Mouse (Mus musculus) stomach, embryonic 16.5 days (tissue): Measurements from ENCODE around the gene Kcnk4. TPM values are rescaled to one million over a fixed set of nuclear protein-coding genes. Genes with fewer than 3 reads are reported as not detected.

ENCODE experiments used
- ATAC-seq: fragments of 200-750 bp; cut with Nextera tagmentation; 2 replicates; pipeline ENCODE4 v1.8.0; 2017; ENCODE audit warnings: moderate number of reproducible peaks, moderate TSS enrichment; ENCODE audit not compliant: insufficient read depth, low FRiP score
- H3K27ac ChIP-seq: fragments of 300-500 bp; sonication (generic); 2 replicates; pipeline ENCODE4 v1.5.1; 2014; ENCODE audit warnings: low read length
- H3K27me3 ChIP-seq: fragments of 300-500 bp; sonication (generic); 2 replicates; pipeline ENCODE4 v1.6.1; 2014; ENCODE audit warnings: low read length, control low read depth, mixed read lengths; ENCODE audit not compliant: control insufficient read depth, insufficient read depth
- H3K36me3 ChIP-seq: fragments of 300-500 bp; sonication (generic); 2 replicates; pipeline ENCODE4 v1.6.1; 2014; ENCODE audit warnings: low read length; ENCODE audit not compliant: control insufficient read depth, insufficient read depth
- H3K4me1 ChIP-seq: fragments of 300-500 bp; sonication (generic); 2 replicates; pipeline ENCODE4 v1.6.1; 2014; ENCODE audit warnings: low read length, control low read depth, mixed read lengths; ENCODE audit not compliant: control insufficient read depth, insufficient read depth
- H3K4me2 ChIP-seq: fragments of 300-500 bp; sonication (generic); 2 replicates; pipeline ENCODE4 v1.6.1; 2014; ENCODE audit warnings: low read depth, low read length, mixed read lengths
- H3K4me3 ChIP-seq: fragments of 300-500 bp; sonication (generic); replicated peaks from 2 replicates; pipeline ENCODE4 v1.5.1; 2014; ENCODE audit warnings: mild to moderate bottlenecking, low read length
- H3K9ac ChIP-seq: fragments of 300-500 bp; sonication (generic); 2 replicates; pipeline ENCODE4 v1.6.1; 2014; ENCODE audit warnings: low read length
- H3K9me3 ChIP-seq: fragments of 300-500 bp; sonication (generic); replicated peaks from 2 replicates; pipeline ENCODE4 v1.6.1; 2016; ENCODE audit warnings: low read length, control low read depth; ENCODE audit not compliant: control insufficient read depth
- WGBS: fragments of 180-500 bp; shearing (Covaris S2); extraction: QIAGEN DNeasy Blood & Tissue Kit; methylation state at CpG from one replicate; pipeline ENCODE4 v1.1.7; 2014; 5-methylcytosine and 5-hydroxymethylcytosine counted together
- polyA plus RNA-seq: library from polyadenylated mRNA; unstranded; fragments of >200 nt; fragmentation: Nextera tagmentation; extraction: Ambion mirVana; gene quantifications from 2 replicates; pipeline ENCODE4 v1.2.1, GENCODE M21; 2015

The Kcnk4 gene
- polyA plus RNA-seq, 1 experiment from 2014 or later, result 0.68 TPM

GRCm38 (mm10) chr19:6950613-6951153, 16.4 kb upstream of the Kcnk4 start:
- Histone ChIP-seq H3K27ac (peak overlapping the region; percentile 98), H3K9ac (peak overlapping the region; percentile 82), H3K4me3 (peak overlapping the region; percentile 68), H3K4me1 (peaks cover 27% of the 10 kb centered on the region), H3K4me2 (peak overlapping the region; percentile 62), H3K27me3 (no peaks in the 10 kb centered on the region), H3K9me3 (no peaks in the 10 kb centered on the region), H3K36me3 (peaks cover 9% of the 10 kb centered on the region)
- under 1% methylated on average over 28 of the region's 28 CpGs for WGBS
- peak; percentile 35; the same call in 1 of the 2 replicates for ATAC-seq

GRCm38 (mm10) chr19:6949951-6950350, 15.6 kb upstream of the Kcnk4 start:
- no peak for ATAC-seq
- Histone ChIP-seq H3K27me3 (no peaks in the 10 kb centered on the region), H3K4me1 (peaks cover 27% of the 10 kb centered on the region), H3K4me3 (peak overlapping the region; percentile 68), H3K9ac (peak overlapping the region; percentile 82), H3K27ac (peak overlapping the region; percentile 98), H3K9me3 (no peaks in the 10 kb centered on the region), H3K4me2 (peak overlapping the region; percentile 62), H3K36me3 (peaks cover 2% of the 10 kb centered on the region)
- WGBS, result 51% methylated on average over 5 of the region's 5 CpGs

GRCm38 (mm10) chr19:6949532-6949931, 15.2 kb upstream of the Kcnk4 start:
- no peak for ATAC-seq
- peak overlapping the region; percentile 62; the same call in 1 of the 2 replicates for H3K4me2 ChIP-seq
- H3K4me1 ChIP-seq, result peaks cover 27% of the 10 kb centered on the region
- H3K9ac ChIP-seq, result peak overlapping the region; percentile 20; the same call in 1 of the 2 replicates
- H3K36me3 ChIP-seq, result no peaks in the 10 kb centered on the region; the same call in 1 of the 2 replicates
- H3K9me3 ChIP-seq, result no peaks in the 10 kb centered on the region
- H3K4me3 ChIP-seq, result no peak overlapping the region
- no peaks in the 10 kb centered on the region for H3K27me3 ChIP-seq
- peak overlapping the region; percentile 98 for H3K27ac ChIP-seq
- WGBS, result 85% methylated on average over 5 of the region's 5 CpGs

GRCm38 (mm10) chr19:6948186-6948585, 13.9 kb upstream of the Kcnk4 start:
- Histone ChIP-seq H3K4me2 (no peak overlapping the region), H3K9ac (no peak overlapping the region), H3K27ac (no peak overlapping the region), H3K36me3 (no peaks in the 10 kb centered on the region), H3K4me1 (peaks cover 29% of the 10 kb centered on the region), H3K4me3 (no peak overlapping the region), H3K27me3 (no peaks in the 10 kb centered on the region), H3K9me3 (no peaks in the 10 kb centered on the region)
- WGBS, result 74% methylated on average over 4 of the region's 4 CpGs
- ATAC-seq, result no peak

GRCm38 (mm10) chr19:6947742-6948141, 13.4 kb upstream of the Kcnk4 start:
- Histone ChIP-seq H3K27me3 (no peaks in the 10 kb centered on the region), H3K36me3 (no peaks in the 10 kb centered on the region), H3K4me3 (no peak overlapping the region), H3K9me3 (no peaks in the 10 kb centered on the region), H3K4me1 (peaks cover 29% of the 10 kb centered on the region), H3K27ac (no peak overlapping the region), H3K4me2 (no peak overlapping the region), H3K9ac (no peak overlapping the region)
- 45% methylated on average over 4 of the region's 4 CpGs for WGBS
- ATAC-seq, result no peak

GRCm38 (mm10) chr19:6943709-6944108, 9.4 kb upstream of the Kcnk4 start:
- WGBS, result 93% methylated on average over 6 of the region's 6 CpGs
- Histone ChIP-seq H3K4me2 (no peak overlapping the region), H3K27ac (no peak overlapping the region), H3K36me3 (no peaks in the 10 kb centered on the region), H3K4me1 (peaks cover 21% of the 10 kb centered on the region), H3K9me3 (no peaks in the 10 kb centered on the region), H3K4me3 (no peak overlapping the region), H3K9ac (no peak overlapping the region), H3K27me3 (no peaks in the 10 kb centered on the region)
- no peak for ATAC-seq

GRCm38 (mm10) chr19:6942764-6943163, 8.4 kb upstream of the Kcnk4 start:
- ATAC-seq, result no peak; the same call in 1 of the 2 replicates
- Histone ChIP-seq H3K9ac (peak overlapping the region; percentile 93), H3K4me1 (peaks cover 21% of the 10 kb centered on the region), H3K4me3 (peak overlapping the region; percentile 76), H3K27ac (peak overlapping the region; percentile 63), H3K27me3 (no peaks in the 10 kb centered on the region), H3K9me3 (no peaks in the 10 kb centered on the region), H3K4me2 (peak overlapping the region; percentile 98), H3K36me3 (no peaks in the 10 kb centered on the region)
- 28% methylated on average over 5 of the region's 5 CpGs for WGBS

GRCm38 (mm10) chr19:6942249-6942691, 8.0 kb upstream of the Kcnk4 start, which contains the start of gene Gpr137:
Gpr137 (minus strand) TSS chr19:6942480.
- Histone ChIP-seq H3K27ac (peak within 1 kb of the TSS; percentile 97), H3K36me3 (no peaks in the 10 kb centered on the region), H3K4me2 (peak within 1 kb of the TSS; percentile 98), H3K9me3 (no peaks in the 10 kb centered on the region), H3K4me3 (peak within 1 kb of the TSS; percentile 76), H3K9ac (peak within 1 kb of the TSS; percentile 93), H3K4me1 (peaks cover 21% of the 10 kb centered on the region), H3K27me3 (no peaks in the 10 kb centered on the region)
- ATAC-seq, result peak; percentile 92
- 0% methylated on average over 27 of the region's 27 CpGs for WGBS

GRCm38 (mm10) chr19:6941372-6942248, 7.3 kb upstream of the Kcnk4 start, which contains the start of gene Bad:
Bad (plus strand) TSS chr19:6941861.
- ATAC-seq, result peak; percentile 81
- under 1% methylated on average over 83 of the region's 83 CpGs for WGBS

More at GRCm38 (mm10) chr19:6941372-6942248, 7.3 kb upstream of the Kcnk4 start, which contains the start of gene Bad:
- Histone ChIP-seq H3K4me2 (peak within 1 kb of the TSS; percentile 98), H3K4me1 (peaks cover 21% of the 10 kb centered on the region), H3K27me3 (no peaks in the 10 kb centered on the region), H3K9ac (peak within 1 kb of the TSS; percentile 93), H3K27ac (peak within 1 kb of the TSS; percentile 97), H3K4me3 (peak within 1 kb of the TSS; percentile 76), H3K36me3 (no peaks in the 10 kb centered on the region), H3K9me3 (no peaks in the 10 kb centered on the region)
